Mouse (Mus musculus) frontal cortex, postnatal 10 days (tissue): ENCODE data around the gene Treml1.

Experiments
- DNase-seq, 2 experiments: peaks; one replicate each; pipeline ENCODE4 v3.0.0; 2022; ENCODE audit warnings: low spot score in 2 of 2, mixed read lengths in 1 of 2

The Treml1 gene

GRCm38 (mm10) chr17:48409380-48410298, 49.9 kb downstream of the Treml1 start, which contains the start of the genes Nfya and Oard1:
TSS of gene Nfya (minus strand) at chr17:48409906.
TSS of gene Oard1 (plus strand) at chr17:48410014.
- peak; percentile 100 for DNase-seq

- no peak for DNase-seq
These were observed 50.6 kb downstream of the Treml1 start for GRCm38 (mm10) chr17:48410299-48410785.

GRCm38 (mm10) chr17:48411241-48411640, 51.5 kb downstream of the Treml1 start:
- DNase-seq, result no peak

- no peak for DNase-seq
These were observed 56.3 kb downstream of the Treml1 start for GRCm38 (mm10) chr17:48416011-48416410.
